ENCODE assay signal across 11 mouse cellular contexts in the genomic region with DNA sequence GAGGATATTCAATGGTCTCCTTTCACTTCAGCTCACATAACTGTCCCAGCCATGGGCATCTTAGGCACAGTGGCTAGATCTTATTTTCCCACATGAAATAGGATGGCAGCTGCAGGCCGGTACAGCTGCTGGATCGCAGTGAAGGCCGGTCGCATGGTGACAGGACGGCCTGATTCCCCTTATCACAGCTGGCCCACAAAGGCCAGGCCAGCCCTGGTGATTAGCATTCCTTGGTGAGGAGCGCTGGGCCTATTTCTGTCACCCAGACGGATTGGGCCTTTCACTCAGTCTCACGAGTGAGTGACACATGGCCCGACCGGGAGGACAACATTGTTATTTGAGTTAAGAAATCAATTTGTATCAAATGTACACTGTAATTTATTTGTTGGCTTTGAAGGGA.
DNase-seq lines count a peak whose midpoint lies in the region; ATAC-seq lines count a peak whose summit lies in the region.
"Had no signal": no experiment of that assay in that cellular context is flagged by ENCODE, and none has a peak within 500 bp of the region (broad histone marks: within the 10 kb centered on the region; RNA-seq: fewer than 3 reads in every experiment).

No protein-coding gene starts in this region.

- peaks cover 9% of the 10 kb centered on the region for H3K4me1 ChIP-seq in heart, embryonic 11.5 days (ENCODE audit: control insufficient read depth, insufficient read depth, low read length)
- peaks cover 5% of the 10 kb centered on the region for H3K4me1 ChIP-seq in midbrain, embryonic 15.5 days
- H3K4me1 ChIP-seq: megakaryocyte, embryonic 14.5 days had no signal

- DNase-seq in left cerebral cortex, postnatal 4 days: peak; percentile 4
- DNase-seq in left cerebral cortex, postnatal 10 days (ENCODE audit: extremely low spot score in 1 of 2, low spot score in 2 of 2): no peak
- DNase-seq in heart, postnatal 14 days: peak; percentile 38 to 41
- no peak for DNase-seq in yolk sac, embryonic 10.5 days (ENCODE audit: low spot score)
- DNase-seq in kidney, adult 8-10 months: no peak
- DNase-seq: adrenal gland, postnatal 14 days; lung, adult 2 months had no signal

- H3K27ac ChIP-seq in heart, embryonic 11.5 days (ENCODE audit: low read depth, low read length): 0 out of 2 replicates have a peak overlapping the region, but pooled peaks have one; percentile 41
- no peak overlapping the region for H3K27ac ChIP-seq in midbrain, embryonic 15.5 days

- H3K9ac ChIP-seq in heart, embryonic 11.5 days (ENCODE audit: low read depth, low read length): no peak overlapping the region
- no peak overlapping the region for H3K9ac ChIP-seq in midbrain, embryonic 15.5 days

- WGBS in heart, embryonic 11.5 days (ENCODE audit: insufficient replicate concordance): 6% methylated on average over 10 of the region's 10 CpGs
- 33% methylated on average over 10 of the region's 10 CpGs for WGBS in midbrain, embryonic 15.5 days

- intact Hi-C loops in left cerebral cortex, postnatal 4 days (cut with DNase I): no loop called here
- intact Hi-C loops in left cerebral cortex, postnatal 10 days (cut with DNase I): no loop called here
- intact Hi-C loops in heart, postnatal 14 days (cut with DNase I): no loop called here

- no peak; the same call in 1 of the 2 replicates for ATAC-seq in heart, embryonic 11.5 days (replicated peaks; ENCODE audit: insufficient number of reproducible peaks, low FRiP score, low TSS enrichment)
- ATAC-seq in midbrain, embryonic 15.5 days (replicated peaks): 0 out of 2 replicates have a peak, but pooled peaks have one; percentile 20
- ATAC-seq: intestine, postnatal 0 days had no signal

- H3K4me3 ChIP-seq in heart, embryonic 11.5 days (ENCODE audit: low read depth, low read length): no peak overlapping the region
- H3K4me3 ChIP-seq in midbrain, embryonic 15.5 days: no peak overlapping the region

- H3K4me2 ChIP-seq in heart, embryonic 11.5 days: peak overlapping the region; percentile 34
- H3K4me2 ChIP-seq in midbrain, embryonic 15.5 days: no peak overlapping the region

- H3K36me3 ChIP-seq in heart, embryonic 11.5 days (ENCODE audit: control insufficient read depth, insufficient read depth, low read length): no peaks in the 10 kb centered on the region
- no peaks in the 10 kb centered on the region for H3K36me3 ChIP-seq in midbrain, embryonic 15.5 days (replicated peaks)

- no peaks in the 10 kb centered on the region for H3K27me3 ChIP-seq in heart, embryonic 11.5 days (ENCODE audit: control insufficient read depth, insufficient read depth, low read length)
- no peaks in the 10 kb centered on the region for H3K27me3 ChIP-seq in midbrain, embryonic 15.5 days (replicated peaks)
- H3K27me3 ChIP-seq: megakaryocyte, embryonic 14.5 days had no signal

- H3K9me3 ChIP-seq in heart, embryonic 11.5 days (replicated peaks; ENCODE audit: control insufficient read depth, low read length): peaks cover 3% of the 10 kb centered on the region; the same call in 1 of the 2 replicates
- H3K9me3 ChIP-seq in midbrain, embryonic 15.5 days: no peaks in the 10 kb centered on the region

Comparison
In these comparisons a context has a peak if more than half of its experiments do, and no peak if none do; other contexts are left out.
1. DNase-seq: peak in left cerebral cortex, postnatal 4 days (single experiment) and heart, postnatal 14 days (2 of 2); none in left cerebral cortex, postnatal 10 days (0 of 2), yolk sac, embryonic 10.5 days (single experiment) and kidney, adult 8-10 months (0 of 2).